Mouse (Mus musculus): ENCODE measurements at regions not wholly inside any gene's neighbourhood (a gene's known extent, or its start where the extent isn't known, plus 50 kb on each side); places are given as distances from the start of the nearest gene placed in this dataset.
A peak's percentile ranks its signal among the peaks of the same experiment; 100 is the strongest.

DNA sequence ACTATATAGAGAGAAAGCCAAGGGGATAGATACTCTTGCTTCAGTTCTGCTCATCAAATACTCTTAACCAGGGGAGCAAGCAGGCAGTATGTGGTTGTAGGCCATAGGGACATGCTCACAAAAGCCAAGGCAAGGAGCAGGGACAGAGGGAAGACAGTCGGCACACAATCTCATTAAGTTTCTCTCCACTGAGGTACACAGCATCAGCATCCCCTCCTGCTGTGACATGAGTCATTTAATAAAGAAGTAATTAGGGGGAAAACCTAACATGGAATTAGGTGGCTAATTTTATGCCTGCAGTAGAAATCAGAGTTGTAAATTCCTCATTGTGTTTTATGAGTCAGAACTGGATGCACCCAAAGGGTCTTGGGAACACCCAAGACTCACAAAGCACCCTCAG lies 203.2 kb downstream of the Pdgfra start:
- no peaks in the 10 kb centered on the region for H3K27me3 ChIP-seq (ENCODE audit: control insufficient read depth, insufficient read depth, low read length)
- H3K27ac ChIP-seq (ENCODE audit: low read depth, low read length) = no peak overlapping the region
- WGBS = 56% methylated on average over 1 of the region's 1 CpGs
- no peaks in the 10 kb centered on the region for H3K36me3 ChIP-seq (ENCODE audit: control insufficient read depth, insufficient read depth, low read length)
- no peak overlapping the region for H3K4me2 ChIP-seq (replicated peaks; ENCODE audit: low read depth, low read length)
- H3K9ac ChIP-seq (ENCODE audit: low read depth, low read length) = no peak overlapping the region
- H3K4me3 ChIP-seq (ENCODE audit: low read length) = no peak overlapping the region
- H3K9me3 ChIP-seq (ENCODE audit: control insufficient read depth, low read length) = no peaks in the 10 kb centered on the region
- H3K4me1 ChIP-seq (ENCODE audit: control insufficient read depth, insufficient read depth, low read length) = no peaks in the 10 kb centered on the region
- ATAC-seq (ENCODE audit: low FRiP score, low TSS enrichment) = no peak

- no peaks in the 10 kb centered on the region for H3K4me1 ChIP-seq (ENCODE audit: control insufficient read depth, insufficient read depth, low read length)
Observed at GRCm38 (mm10) chr5:75358869-75359268, 206.8 kb downstream of the Pdgfra start.

GRCm38 (mm10) chr5:75363832-75364231 lies 210.9 kb upstream of the Kit start:
- Histone ChIP-seq H3K9ac (ENCODE audit: low read depth, low read length) (no peak overlapping the region), H3K9me3 (ENCODE audit: control insufficient read depth, low read length) (no peaks in the 10 kb centered on the region), H3K4me2 (replicated peaks; ENCODE audit: low read depth, low read length) (no peak overlapping the region), H3K36me3 (ENCODE audit: control insufficient read depth, insufficient read depth, low read length) (no peaks in the 10 kb centered on the region), H3K4me1 (ENCODE audit: control insufficient read depth, insufficient read depth, low read length) (no peaks in the 10 kb centered on the region), H3K27me3 (ENCODE audit: control insufficient read depth, insufficient read depth, low read length) (no peaks in the 10 kb centered on the region), H3K27ac (ENCODE audit: low read depth, low read length) (no peak overlapping the region), H3K4me3 (ENCODE audit: low read length) (no peak overlapping the region)
- WGBS = 85% methylated on average over 6 of the region's 6 CpGs
- ATAC-seq (ENCODE audit: low FRiP score, low TSS enrichment) = no peak

More at GRCm38 (mm10) chr5:75358869-75359268, 206.8 kb downstream of the Pdgfra start:
- no peak overlapping the region for H3K4me3 ChIP-seq (ENCODE audit: low read length)
- H3K9me3 ChIP-seq (ENCODE audit: control insufficient read depth, low read length) = no peaks in the 10 kb centered on the region
- ATAC-seq (ENCODE audit: low FRiP score, low TSS enrichment) = no peak
- WGBS = 69% methylated on average over 5 of the region's 5 CpGs
- H3K9ac ChIP-seq (ENCODE audit: low read depth, low read length) = no peak overlapping the region
- no peaks in the 10 kb centered on the region for H3K36me3 ChIP-seq (ENCODE audit: control insufficient read depth, insufficient read depth, low read length)
- H3K27me3 ChIP-seq (ENCODE audit: control insufficient read depth, insufficient read depth, low read length) = no peaks in the 10 kb centered on the region
- H3K4me2 ChIP-seq (replicated peaks; ENCODE audit: low read depth, low read length) = no peak overlapping the region
- H3K27ac ChIP-seq (ENCODE audit: low read depth, low read length) = no peak overlapping the region

GRCm38 (mm10) chr5:75367282-75367681 lies 207.4 kb upstream of the Kit start:
- Histone ChIP-seq H3K4me3 (ENCODE audit: low read length) (no peak overlapping the region), H3K36me3 (ENCODE audit: control insufficient read depth, insufficient read depth, low read length) (no peaks in the 10 kb centered on the region), H3K4me1 (ENCODE audit: control insufficient read depth, insufficient read depth, low read length) (no peaks in the 10 kb centered on the region), H3K9ac (ENCODE audit: low read depth, low read length) (no peak overlapping the region), H3K27me3 (ENCODE audit: control insufficient read depth, insufficient read depth, low read length) (no peaks in the 10 kb centered on the region), H3K9me3 (ENCODE audit: control insufficient read depth, low read length) (no peaks in the 10 kb centered on the region), H3K27ac (ENCODE audit: low read depth, low read length) (no peak overlapping the region), H3K4me2 (replicated peaks; ENCODE audit: low read depth, low read length) (no peak overlapping the region)
- WGBS = 87% methylated on average over 5 of the region's 5 CpGs
- ATAC-seq (ENCODE audit: low FRiP score, low TSS enrichment) = no peak

DNA sequence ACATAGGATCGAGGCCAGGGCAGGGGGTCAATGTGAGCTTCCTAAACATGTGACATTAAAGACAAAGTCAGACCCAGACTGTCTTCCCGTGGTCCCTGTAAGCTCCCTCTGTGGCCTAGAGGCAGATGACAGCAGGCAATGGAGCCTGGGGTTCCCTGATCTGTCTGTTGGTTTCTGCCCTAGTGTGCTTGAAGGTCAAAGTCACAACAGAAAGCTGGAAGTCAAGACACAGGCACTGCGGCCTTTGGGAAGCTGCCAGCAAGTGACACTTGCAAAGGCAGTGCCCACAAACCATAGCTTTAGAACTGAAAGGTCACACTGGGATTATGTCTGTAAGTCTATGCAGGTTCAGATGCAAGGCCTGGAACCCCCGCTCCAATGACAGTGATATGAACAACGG lies 206.0 kb upstream of the Kit start:
- Histone ChIP-seq H3K4me3 (ENCODE audit: low read length) (no peak overlapping the region), H3K4me2 (replicated peaks; ENCODE audit: low read depth, low read length) (no peak overlapping the region), H3K9ac (ENCODE audit: low read depth, low read length) (no peak overlapping the region), H3K27ac (ENCODE audit: low read depth, low read length) (no peak overlapping the region), H3K9me3 (ENCODE audit: control insufficient read depth, low read length) (no peaks in the 10 kb centered on the region), H3K4me1 (ENCODE audit: control insufficient read depth, insufficient read depth, low read length) (no peaks in the 10 kb centered on the region), H3K36me3 (ENCODE audit: control insufficient read depth, insufficient read depth, low read length) (no peaks in the 10 kb centered on the region), H3K27me3 (ENCODE audit: control insufficient read depth, insufficient read depth, low read length) (no peaks in the 10 kb centered on the region)
- ATAC-seq (ENCODE audit: low FRiP score, low TSS enrichment) = no peak
- WGBS = 76% methylated on average over 5 of the region's 5 CpGs

DNA sequence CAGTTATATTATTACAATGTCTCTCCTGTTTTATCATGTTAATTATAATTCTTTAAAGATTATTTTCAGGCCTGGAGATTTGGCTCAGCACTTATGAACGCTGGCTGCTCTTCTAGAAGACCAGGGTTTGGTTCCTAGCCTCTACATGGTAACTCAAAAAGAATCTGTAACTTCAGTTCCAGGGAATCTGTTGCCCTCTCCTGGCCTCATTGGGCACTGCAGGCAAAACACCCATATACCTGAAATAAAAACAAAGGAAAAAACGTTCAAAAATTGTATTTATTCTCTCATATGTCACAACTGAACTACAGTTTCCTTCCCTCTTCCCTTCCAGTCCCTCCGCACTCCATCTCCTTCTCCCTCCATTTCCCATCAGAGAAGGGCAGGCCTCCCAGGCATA lies 201.9 kb upstream of the Kit start:
- Histone ChIP-seq H3K27me3 (ENCODE audit: control insufficient read depth, insufficient read depth, low read length) (no peaks in the 10 kb centered on the region), H3K4me3 (ENCODE audit: low read length) (no peak overlapping the region), H3K4me2 (replicated peaks; ENCODE audit: low read depth, low read length) (no peak overlapping the region), H3K4me1 (ENCODE audit: control insufficient read depth, insufficient read depth, low read length) (peaks cover 9% of the 10 kb centered on the region; the same call in 1 of the 2 replicates), H3K9me3 (ENCODE audit: control insufficient read depth, low read length) (no peaks in the 10 kb centered on the region), H3K9ac (ENCODE audit: low read depth, low read length) (no peak overlapping the region), H3K27ac (ENCODE audit: low read depth, low read length) (no peak overlapping the region), H3K36me3 (ENCODE audit: control insufficient read depth, insufficient read depth, low read length) (no peaks in the 10 kb centered on the region)
- WGBS = 66% methylated on average over 3 of the region's 3 CpGs
- ATAC-seq (ENCODE audit: low FRiP score, low TSS enrichment) = no peak

GRCm38 (mm10) chr5:75377311-75378300 lies 197.1 kb upstream of the Kit start:
- Histone ChIP-seq H3K4me2 (replicated peaks; ENCODE audit: low read depth, low read length) (peak overlapping the region; percentile 10; the same call in 1 of the 2 replicates), H3K27me3 (ENCODE audit: control insufficient read depth, insufficient read depth, low read length) (no peaks in the 10 kb centered on the region), H3K36me3 (ENCODE audit: control insufficient read depth, insufficient read depth, low read length) (no peaks in the 10 kb centered on the region), H3K4me3 (ENCODE audit: low read length) (no peak overlapping the region), H3K4me1 (ENCODE audit: control insufficient read depth, insufficient read depth, low read length) (peaks cover 9% of the 10 kb centered on the region; the same call in 1 of the 2 replicates), H3K27ac (ENCODE audit: low read depth, low read length) (no peak overlapping the region), H3K9me3 (ENCODE audit: control insufficient read depth, low read length) (no peaks in the 10 kb centered on the region), H3K9ac (ENCODE audit: low read depth, low read length) (no peak overlapping the region)
- WGBS = 31% methylated on average over 19 of the region's 19 CpGs
- peak; percentile 28; the same call in 1 of the 2 replicates for ATAC-seq (ENCODE audit: low FRiP score, low TSS enrichment)

DNA sequence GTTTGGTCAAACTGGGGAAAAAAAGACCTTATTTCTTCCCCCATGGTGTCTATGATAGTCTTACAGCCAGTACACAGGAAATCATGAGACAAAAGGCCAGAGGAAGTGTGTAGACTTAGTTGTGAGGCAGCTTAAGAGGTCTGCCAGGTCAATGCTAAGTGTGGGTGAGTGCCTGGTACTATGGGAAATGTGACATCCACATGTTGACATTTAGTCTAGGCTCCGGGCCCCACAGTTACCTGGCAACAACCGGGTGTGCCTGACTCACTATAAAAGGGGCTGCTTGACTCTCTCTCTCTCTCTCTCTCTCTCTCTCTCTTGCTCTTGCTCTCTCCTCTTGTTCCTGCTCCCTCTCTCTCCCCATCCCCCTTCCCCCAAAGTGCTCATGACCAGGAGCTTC lies 196.1 kb upstream of the Kit start:
- Histone ChIP-seq H3K4me1 (ENCODE audit: control insufficient read depth, insufficient read depth, low read length) (peaks cover 9% of the 10 kb centered on the region; the same call in 1 of the 2 replicates), H3K36me3 (ENCODE audit: control insufficient read depth, insufficient read depth, low read length) (no peaks in the 10 kb centered on the region), H3K4me3 (ENCODE audit: low read length) (no peak overlapping the region), H3K9me3 (ENCODE audit: control insufficient read depth, low read length) (no peaks in the 10 kb centered on the region), H3K27me3 (ENCODE audit: control insufficient read depth, insufficient read depth, low read length) (no peaks in the 10 kb centered on the region), H3K27ac (ENCODE audit: low read depth, low read length) (no peak overlapping the region), H3K9ac (ENCODE audit: low read depth, low read length) (no peak overlapping the region), H3K4me2 (replicated peaks; ENCODE audit: low read depth, low read length) (no peak overlapping the region)
- WGBS = 53% methylated on average over 2 of the region's 2 CpGs
- no peak for ATAC-seq (ENCODE audit: low FRiP score, low TSS enrichment)

DNA sequence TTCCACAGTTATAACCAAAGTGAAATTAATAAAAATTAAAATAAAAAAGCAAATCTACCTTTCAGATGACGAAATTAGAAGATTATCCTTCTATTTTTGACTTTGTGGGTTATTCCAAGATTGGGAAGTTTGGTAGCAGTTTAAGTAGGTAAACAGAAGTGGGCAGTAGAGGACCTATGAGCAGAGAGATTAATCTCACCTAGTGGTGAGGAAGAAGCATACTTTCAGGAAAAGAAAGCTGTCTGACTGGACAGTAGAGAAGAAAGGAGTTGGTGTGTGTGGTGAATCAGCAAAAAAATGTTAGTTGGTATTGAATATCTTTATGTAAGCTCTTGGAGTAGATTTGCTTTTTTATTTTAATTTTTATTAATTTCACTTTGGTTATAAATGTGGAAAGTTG lies 194.4 kb upstream of the Kit start:
- WGBS = 74% methylated on average over 1 of the region's 1 CpGs
- Histone ChIP-seq H3K4me2 (replicated peaks; ENCODE audit: low read depth, low read length) (no peak overlapping the region), H3K27ac (ENCODE audit: low read depth, low read length) (no peak overlapping the region), H3K36me3 (ENCODE audit: control insufficient read depth, insufficient read depth, low read length) (no peaks in the 10 kb centered on the region), H3K4me1 (ENCODE audit: control insufficient read depth, insufficient read depth, low read length) (peaks cover 9% of the 10 kb centered on the region; the same call in 1 of the 2 replicates), H3K9ac (ENCODE audit: low read depth, low read length) (no peak overlapping the region), H3K9me3 (ENCODE audit: control insufficient read depth, low read length) (no peaks in the 10 kb centered on the region), H3K27me3 (ENCODE audit: control insufficient read depth, insufficient read depth, low read length) (no peaks in the 10 kb centered on the region), H3K4me3 (ENCODE audit: low read length) (no peak overlapping the region)
- no peak for ATAC-seq (ENCODE audit: low FRiP score, low TSS enrichment)
